Mouse (Mus musculus): ENCODE results near the gene Aim2. TPM values are rescaled to one million over a fixed set of nuclear protein-coding genes. Genes with fewer than 3 reads are reported as not detected.

Aim2 gene
- polyA plus RNA-seq, 1 experiment from 2014 or later = 3.5 TPM

DNA sequence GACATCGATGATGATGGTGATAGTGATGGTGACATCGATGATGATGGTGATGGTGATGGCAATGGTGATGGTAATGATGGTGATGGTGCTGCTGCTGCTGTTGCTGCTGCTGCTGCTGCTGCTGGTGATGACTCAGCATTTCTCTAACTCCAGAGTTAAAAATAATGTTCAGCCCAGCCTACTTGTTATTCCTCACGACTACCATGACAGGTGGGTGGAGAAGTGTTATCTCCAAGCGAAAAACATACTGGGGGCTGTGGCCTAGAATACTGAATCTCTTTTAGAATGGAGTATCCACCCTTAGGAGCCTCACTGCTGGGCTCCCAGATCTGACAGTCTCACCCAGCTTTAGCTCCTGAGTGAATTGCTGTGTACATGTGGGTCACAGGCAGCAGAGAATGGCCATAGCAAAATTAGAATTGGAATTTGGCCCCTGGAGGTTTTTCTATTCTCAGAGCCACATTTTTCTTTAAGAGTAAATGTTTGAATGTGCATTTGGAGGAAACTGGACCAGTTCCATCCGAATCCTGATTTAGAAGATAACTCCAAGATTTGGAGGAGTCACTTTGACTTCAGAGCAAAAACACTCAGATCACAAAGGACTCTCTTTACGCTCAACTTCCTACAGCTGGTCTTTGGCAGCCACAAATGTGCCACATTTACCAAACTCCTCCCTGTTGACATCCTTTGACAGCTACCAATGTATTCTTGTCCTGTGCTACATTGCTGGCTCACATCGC lies 4.6 kb downstream of the Aim2 start:
- H3K27me3 ChIP-seq (ENCODE audit: insufficient read depth, low read length) = no peaks in the 10 kb centered on the region
- TF ChIP-seq CTCF (IDR thresholded peaks at IDR 0.05; ENCODE audit: low read depth) = no peak
- H3K36me3 ChIP-seq (ENCODE audit: insufficient read depth, low read length) = no peaks in the 10 kb centered on the region
- H3K27ac ChIP-seq = no peak overlapping the region
- H3K9ac ChIP-seq (ENCODE audit: low read depth, low read length) = no peak overlapping the region
- DNase-seq (ENCODE audit: low spot score) (no peak), ATAC-seq (replicated peaks; ENCODE audit: low FRiP score, low read depth) (no peak)
- 80% methylated on average over 7 of the region's 7 CpGs for WGBS
- H3K4me1 ChIP-seq (replicated peaks; ENCODE audit: insufficient read depth, low read length) = 0 out of 2 replicates have a peak, but pooled peaks cover 3% of the 10 kb centered on the region
- no peak overlapping the region for H3K4me2 ChIP-seq (ENCODE audit: low read length)
- no peaks in the 10 kb centered on the region for H3K9me3 ChIP-seq (replicated peaks; ENCODE audit: low read length)
- H3K4me3 ChIP-seq (replicated peaks; ENCODE audit: low read depth, low read length) = no peak overlapping the region

DNA sequence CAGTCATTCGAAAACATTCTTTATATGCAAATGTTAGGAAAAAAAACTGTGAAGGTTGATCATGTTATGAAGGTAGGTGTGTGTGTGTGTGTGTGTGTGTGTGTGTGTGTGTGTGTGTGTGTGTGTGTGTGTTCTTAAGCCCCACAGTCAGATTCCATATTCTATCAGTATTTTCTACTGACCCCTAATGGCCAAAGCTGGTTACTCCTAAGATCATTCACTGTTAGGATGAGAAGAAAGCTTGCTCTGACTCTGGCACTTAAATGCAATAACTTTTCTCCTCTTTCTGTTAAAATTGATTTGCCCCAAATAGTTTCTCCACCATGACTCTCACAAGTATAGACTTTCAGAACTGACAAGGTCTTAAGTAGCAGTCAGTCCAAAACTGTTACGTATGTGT lies 6.0 kb downstream of the Aim2 start:
- Histone ChIP-seq H3K9me3 (replicated peaks; ENCODE audit: low read length) (no peaks in the 10 kb centered on the region), H3K4me3 (replicated peaks; ENCODE audit: low read depth, low read length) (no peak overlapping the region), H3K27me3 (ENCODE audit: insufficient read depth, low read length) (no peaks in the 10 kb centered on the region), H3K36me3 (ENCODE audit: insufficient read depth, low read length) (no peaks in the 10 kb centered on the region), H3K4me1 (replicated peaks; ENCODE audit: insufficient read depth, low read length) (no peaks in the 10 kb centered on the region), H3K9ac (ENCODE audit: low read depth, low read length) (no peak overlapping the region), H3K27ac (no peak overlapping the region), H3K4me2 (ENCODE audit: low read length) (no peak overlapping the region)
- TF ChIP-seq CTCF (IDR thresholded peaks at IDR 0.05; ENCODE audit: low read depth) = peak; percentile 45
- no peak for ATAC-seq (replicated peaks; ENCODE audit: low FRiP score, low read depth)
- DNase-seq (ENCODE audit: low spot score) = no peak
- WGBS = 88% methylated on average over 2 of the region's 2 CpGs

DNA sequence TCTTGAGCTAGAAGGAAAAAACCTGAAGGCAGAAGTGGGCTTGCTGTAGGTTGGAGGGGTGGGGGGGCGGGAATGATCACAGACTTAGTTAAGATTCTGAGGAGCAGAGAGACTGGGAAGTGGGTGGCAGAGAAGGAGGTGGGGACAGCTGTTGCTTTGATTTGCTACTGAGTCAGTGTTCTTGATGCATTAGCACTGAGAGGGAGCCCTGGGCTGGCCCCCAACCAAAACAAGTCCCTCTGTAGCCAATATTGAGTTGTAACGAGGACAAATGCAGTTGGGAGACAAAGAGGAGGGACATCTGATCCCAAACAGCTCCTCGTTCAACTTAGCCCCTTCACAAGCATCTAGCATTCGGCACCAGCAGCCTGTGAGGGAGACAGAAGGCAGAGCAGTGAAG lies 7.1 kb downstream of the Aim2 start:
- no peak for DNase-seq (ENCODE audit: low spot score)
- Histone ChIP-seq H3K9me3 (replicated peaks; ENCODE audit: low read length) (no peaks in the 10 kb centered on the region), H3K27me3 (ENCODE audit: insufficient read depth, low read length) (no peaks in the 10 kb centered on the region), H3K36me3 (ENCODE audit: insufficient read depth, low read length) (no peaks in the 10 kb centered on the region), H3K27ac (no peak overlapping the region), H3K9ac (ENCODE audit: low read depth, low read length) (no peak overlapping the region), H3K4me2 (ENCODE audit: low read length) (no peak overlapping the region), H3K4me1 (replicated peaks; ENCODE audit: insufficient read depth, low read length) (no peaks in the 10 kb centered on the region), H3K4me3 (replicated peaks; ENCODE audit: low read depth, low read length) (no peak overlapping the region)
- WGBS = 29% methylated on average over 4 of the region's 4 CpGs
- ATAC-seq (replicated peaks; ENCODE audit: low FRiP score, low read depth) = no peak
- no peak for TF ChIP-seq CTCF (IDR thresholded peaks at IDR 0.05; ENCODE audit: low read depth)

DNA sequence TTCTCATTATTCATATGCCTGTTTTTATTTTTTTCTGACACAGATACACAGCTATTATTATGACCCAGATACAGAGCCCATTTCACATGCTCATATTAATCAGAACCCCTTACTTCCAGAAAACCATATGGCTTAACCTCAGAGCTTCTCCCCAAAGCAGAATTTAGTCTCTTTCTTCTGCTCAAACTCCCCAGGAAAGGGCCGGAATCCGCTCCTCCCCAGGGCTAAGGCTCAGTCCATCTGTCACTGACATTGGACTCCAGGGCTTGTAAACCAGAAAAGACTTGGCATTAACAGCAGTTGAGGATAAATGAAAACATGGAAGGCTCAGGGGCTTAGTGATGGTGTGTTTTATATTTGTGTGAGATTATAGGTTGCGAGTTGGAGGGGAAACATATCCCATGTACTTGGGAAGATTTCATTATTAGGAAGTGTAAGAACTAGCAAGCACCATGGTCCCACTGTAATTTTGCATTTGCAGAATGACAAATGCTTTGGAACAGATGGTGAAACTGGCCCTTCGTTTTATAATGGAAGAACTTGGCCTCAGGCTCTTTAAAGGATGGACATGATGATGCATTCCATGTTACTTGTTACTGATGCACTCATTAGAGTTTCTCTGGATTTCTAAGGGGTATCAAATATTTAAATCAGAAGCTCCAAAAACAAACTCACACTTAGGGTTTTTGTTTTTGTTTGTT lies 9.1 kb downstream of the Aim2 start:
- Histone ChIP-seq H3K4me2 (ENCODE audit: low read length) (no peak overlapping the region), H3K27ac (no peak overlapping the region), H3K27me3 (ENCODE audit: insufficient read depth, low read length) (no peaks in the 10 kb centered on the region), H3K36me3 (ENCODE audit: insufficient read depth, low read length) (no peaks in the 10 kb centered on the region), H3K9ac (ENCODE audit: low read depth, low read length) (no peak overlapping the region), H3K4me1 (replicated peaks; ENCODE audit: insufficient read depth, low read length) (no peaks in the 10 kb centered on the region), H3K4me3 (replicated peaks; ENCODE audit: low read depth, low read length) (no peak overlapping the region), H3K9me3 (replicated peaks; ENCODE audit: low read length) (no peaks in the 10 kb centered on the region)
- no peak for TF ChIP-seq CTCF (IDR thresholded peaks at IDR 0.05; ENCODE audit: low read depth)
- DNase-seq (ENCODE audit: low spot score) = no peak
- no peak for ATAC-seq (replicated peaks; ENCODE audit: low FRiP score, low read depth)
- 65% methylated on average over 4 of the region's 4 CpGs for WGBS

DNA sequence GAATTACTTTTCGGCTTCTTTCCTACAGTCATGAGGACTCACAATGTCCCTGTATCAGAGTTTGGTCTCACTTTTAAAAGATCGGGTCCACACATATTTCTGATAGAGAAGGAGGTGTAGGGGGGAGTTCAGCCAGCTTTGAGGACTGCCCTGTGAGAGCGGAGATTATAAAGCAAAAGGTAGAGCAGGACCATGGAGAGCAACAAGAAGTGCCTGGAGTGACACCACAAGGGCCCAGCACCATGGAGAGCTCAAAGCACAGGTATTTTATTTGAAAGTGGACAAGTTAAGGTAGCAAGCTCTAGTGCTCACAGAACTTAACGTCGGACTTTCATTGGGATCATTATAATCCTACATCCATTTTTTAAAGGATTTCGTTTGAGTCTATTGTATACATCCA lies 11.0 kb downstream of the Aim2 start:
- Histone ChIP-seq H3K9me3 (replicated peaks; ENCODE audit: low read length) (no peaks in the 10 kb centered on the region), H3K4me3 (replicated peaks; ENCODE audit: low read depth, low read length) (no peak overlapping the region), H3K27me3 (ENCODE audit: insufficient read depth, low read length) (peaks cover 15% of the 10 kb centered on the region), H3K4me2 (ENCODE audit: low read length) (no peak overlapping the region), H3K4me1 (replicated peaks; ENCODE audit: insufficient read depth, low read length) (no peaks in the 10 kb centered on the region), H3K9ac (ENCODE audit: low read depth, low read length) (no peak overlapping the region), H3K27ac (no peak overlapping the region), H3K36me3 (ENCODE audit: insufficient read depth, low read length) (no peaks in the 10 kb centered on the region)
- ATAC-seq (replicated peaks; ENCODE audit: low FRiP score, low read depth) (peak; percentile 57; the same call in 1 of the 2 replicates), DNase-seq (ENCODE audit: low spot score) (peak; percentile 87)
- TF ChIP-seq CTCF (IDR thresholded peaks at IDR 0.05; ENCODE audit: low read depth) = no peak
- 22% methylated on average over 6 of the region's 6 CpGs for WGBS

DNA sequence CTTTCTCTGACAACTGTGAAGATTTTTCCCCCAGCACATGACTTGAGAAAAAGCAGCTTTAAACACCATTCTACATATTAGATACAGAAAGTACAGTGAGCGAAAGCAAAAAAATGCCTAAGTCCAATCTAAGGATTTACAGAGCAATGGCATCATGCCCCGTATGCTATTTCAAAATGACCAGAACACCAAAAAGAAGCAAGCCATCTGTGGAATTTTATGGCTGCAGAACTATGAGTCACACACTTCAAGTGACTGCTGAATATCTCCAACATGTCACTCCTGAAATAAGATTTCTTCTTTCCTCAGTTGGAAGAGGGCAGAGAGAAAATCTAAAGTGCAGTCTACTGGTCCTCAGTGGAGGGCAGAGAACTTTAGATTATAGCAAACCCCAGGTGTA lies 12.8 kb downstream of the Aim2 start:
- H3K27me3 ChIP-seq (ENCODE audit: insufficient read depth, low read length) = peaks cover 31% of the 10 kb centered on the region
- H3K9me3 ChIP-seq (replicated peaks; ENCODE audit: low read length) = no peaks in the 10 kb centered on the region
- no peak overlapping the region for H3K27ac ChIP-seq
- no peaks in the 10 kb centered on the region for H3K36me3 ChIP-seq (ENCODE audit: insufficient read depth, low read length)
- DNase-seq (ENCODE audit: low spot score) (no peak), ATAC-seq (replicated peaks; ENCODE audit: low FRiP score, low read depth) (no peak)
- 92% methylated on average over 2 of the region's 2 CpGs for WGBS
- H3K9ac ChIP-seq (ENCODE audit: low read depth, low read length) = no peak overlapping the region
- H3K4me1 ChIP-seq (replicated peaks; ENCODE audit: insufficient read depth, low read length) = no peaks in the 10 kb centered on the region
- H3K4me3 ChIP-seq (replicated peaks; ENCODE audit: low read depth, low read length) = no peak overlapping the region
- TF ChIP-seq CTCF (IDR thresholded peaks at IDR 0.05; ENCODE audit: low read depth) = no peak
- H3K4me2 ChIP-seq (ENCODE audit: low read length) = no peak overlapping the region

All from kidney, postnatal 0 days (tissue).